Mouse (Mus musculus) myocyte (in vitro differentiated cells): ENCODE measurements around the gene Cdk5r2. TPM values are rescaled to one million over a fixed set of nuclear protein-coding genes. Genes with fewer than 3 reads are reported as not detected.
A peak's percentile ranks its signal among the peaks of the same experiment; 100 is the strongest.

Experiments used
- H3K27me3 ChIP-seq: one replicate; pipeline ENCODE4 v1.6.1; 2011; ENCODE audit not compliant: control insufficient read depth, insufficient read depth, insufficient read length
- H3K36me3 ChIP-seq: one replicate; pipeline ENCODE4 v1.6.1; 2011; ENCODE audit not compliant: control insufficient read depth, insufficient read depth
- H3K4me2 ChIP-seq: one replicate; pipeline ENCODE4 v1.6.1; 2011; ENCODE audit warnings: low read depth, control low read depth
- H3K4me3 ChIP-seq: one replicate; pipeline ENCODE4 v1.5.1; 2011; ENCODE audit warnings: mild to moderate bottlenecking, control low read depth, moderate library complexity
- H3K79me2 ChIP-seq: one replicate; pipeline ENCODE4 v1.6.1; 2011; ENCODE audit not compliant: control insufficient read depth, insufficient read depth
- H3ac ChIP-seq: one replicate; pipeline ENCODE4 v1.6.1; 2011; ENCODE audit not compliant: control insufficient read depth, insufficient read length
- CEBPB ChIP-seq: IDR thresholded peaks from 2 replicates; pipeline ENCODE4 v1.6.1; 2011; ENCODE audit warnings: mild to moderate bottlenecking, moderate library complexity; ENCODE audit not compliant: poor library complexity, insufficient read depth, severe bottlenecking
- E2F4 ChIP-seq: IDR thresholded peaks from one replicate; pipeline ENCODE4 v1.6.1; 2011; ENCODE audit warnings: mild to moderate bottlenecking, control low read depth, moderate library complexity; ENCODE audit not compliant: insufficient read depth
- MAX ChIP-seq: IDR thresholded peaks from one replicate; pipeline ENCODE4 v1.6.1; 2011; ENCODE audit warnings: low read depth, mild to moderate bottlenecking, control low read depth
- MYOD1 ChIP-seq, 3 experiments: IDR thresholded peaks; one replicate each; pipeline ENCODE4 v1.6.1; 2011; ENCODE audit warnings: control low read depth in 2 of 3, low read depth in 2 of 3, mild to moderate bottlenecking in 2 of 3, moderate library complexity in 1 of 3; ENCODE audit not compliant: insufficient read length in 2 of 3, control insufficient read depth in 1 of 3
- MYOG ChIP-seq, 3 experiments: IDR thresholded peaks; one replicate each; pipeline ENCODE4 v1.6.1; 2011; ENCODE audit warnings: control low read depth in 2 of 3, low read depth in 2 of 3, mild to moderate bottlenecking in 2 of 3; ENCODE audit not compliant: insufficient read length in 2 of 3, control insufficient read depth in 1 of 3, insufficient read depth in 1 of 3
- POLR2A ChIP-seq: IDR thresholded peaks from one replicate; pipeline ENCODE4 v1.6.1; 2011; ENCODE audit warnings: low read depth, mild to moderate bottlenecking, control low read depth, moderate library complexity; ENCODE audit not compliant: insufficient read length
- POLR2AphosphoS2 ChIP-seq: IDR thresholded peaks from one replicate; pipeline ENCODE4 v1.6.1; 2011; ENCODE audit warnings: low read depth, control low read depth; ENCODE audit not compliant: insufficient read length
- REST ChIP-seq: IDR thresholded peaks from one replicate; pipeline ENCODE4 v1.6.1; 2011; ENCODE audit warnings: mild to moderate bottlenecking, control low read depth, moderate library complexity; ENCODE audit not compliant: insufficient read depth, insufficient read length
- SRF ChIP-seq: IDR thresholded peaks from one replicate; pipeline ENCODE4 v1.6.1; 2011; ENCODE audit warnings: low read depth; ENCODE audit not compliant: control insufficient read depth, insufficient read length
- TCF12 ChIP-seq: IDR thresholded peaks from one replicate; pipeline ENCODE4 v1.6.1; 2011; ENCODE audit warnings: mild to moderate bottlenecking, control low read depth; ENCODE audit not compliant: poor library complexity, insufficient read depth, severe bottlenecking
- TCF3 ChIP-seq: IDR thresholded peaks from one replicate; pipeline ENCODE4 v1.6.1; 2011; ENCODE audit warnings: low read depth, control low read depth; ENCODE audit not compliant: insufficient read length
- USF1 ChIP-seq: IDR thresholded peaks from one replicate; pipeline ENCODE4 v1.6.1; 2011; ENCODE audit warnings: low read depth, mild to moderate bottlenecking, control low read depth, moderate library complexity
- polyA plus RNA-seq: library from polyadenylated mRNA; unstranded; fragments of >200 nt; fragmentation: generic; extraction: Trizol; gene quantifications from one replicate; pipeline ENCODE4 v1.2.1, GENCODE M21; 2012; ENCODE audit warnings: missing spikeins

Cdk5r2 gene
- polyA plus RNA-seq, 1 experiment = 0.05 TPM

DNA sequence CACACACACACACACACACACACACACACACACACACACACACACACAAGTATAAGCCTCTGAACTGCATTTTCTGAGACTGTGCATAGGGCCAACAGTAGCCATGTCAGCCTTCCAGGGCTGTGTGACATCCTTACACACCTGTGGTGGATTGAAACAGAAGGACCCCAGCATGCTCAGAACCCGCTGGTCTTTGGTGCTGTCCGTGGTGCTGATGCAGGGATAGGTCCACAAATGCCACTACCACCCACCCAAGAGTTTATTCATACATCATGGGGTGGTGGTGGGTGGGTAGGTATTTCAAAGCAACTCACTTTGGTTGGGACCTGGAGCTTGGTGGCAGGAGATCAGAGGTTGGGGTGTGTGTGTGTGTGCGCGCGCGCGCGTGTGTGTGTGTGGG, 36.8 kb downstream of the Cdk5r2 start:
- H3K36me3 ChIP-seq = no peaks in the 10 kb centered on the region
- H3ac ChIP-seq = no peak overlapping the region
- H3K4me2 ChIP-seq = no peak overlapping the region
- no peak overlapping the region for H3K4me3 ChIP-seq
- H3K79me2 ChIP-seq = no peaks in the 10 kb centered on the region
- H3K27me3 ChIP-seq = peaks cover 36% of the 10 kb centered on the region
- peak; percentile 87 for TF ChIP-seq REST
- TF ChIP-seq MYOG (IDR thresholded peaks at IDR 0.05; ENCODE audit: control insufficient read depth in 1 of 3, insufficient read depth in 1 of 3, insufficient read length in 2 of 3, low read depth in 2 of 3) = no peak

DNA sequence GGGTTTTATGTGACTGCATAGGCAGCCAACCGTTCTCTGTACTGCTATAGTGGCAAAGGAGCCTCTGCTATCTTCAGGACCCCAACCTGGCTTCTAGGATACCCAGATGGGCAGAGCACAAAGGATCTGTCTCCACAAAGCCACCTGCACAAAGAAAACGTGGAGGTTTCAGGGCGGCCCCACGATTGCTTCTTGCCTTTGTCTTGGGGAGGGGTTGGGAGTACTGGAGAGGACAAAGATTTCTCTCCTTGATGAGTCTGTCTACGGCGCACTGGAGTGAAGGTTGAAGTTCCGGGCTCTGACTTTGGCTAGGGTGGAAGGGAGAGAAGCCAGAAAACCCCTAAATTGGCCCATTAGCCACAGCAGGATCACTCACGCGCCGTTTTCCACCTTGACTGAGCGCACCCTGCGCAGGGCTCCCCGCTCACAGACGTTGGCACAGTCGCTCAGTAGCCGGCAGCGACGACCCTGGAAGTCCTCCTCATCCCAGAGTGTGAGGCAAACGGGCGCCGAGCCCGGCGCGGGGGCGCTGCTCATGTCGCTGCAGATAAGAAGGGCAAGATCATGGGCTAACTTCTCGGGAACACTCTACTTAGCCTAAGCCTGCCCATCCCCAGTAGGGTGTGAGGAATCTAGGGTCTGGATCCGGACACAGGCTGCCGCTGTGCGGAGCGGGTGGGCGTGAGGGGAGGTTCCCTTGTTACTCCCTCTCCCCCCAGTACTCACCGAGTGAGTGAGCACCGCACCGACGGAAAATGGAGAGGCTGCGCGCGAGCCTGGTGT, 37.8 kb downstream of the Cdk5r2 start:
- no peaks in the 10 kb centered on the region for H3K79me2 ChIP-seq
- H3K4me2 ChIP-seq = no peak overlapping the region
- no peaks in the 10 kb centered on the region for H3K36me3 ChIP-seq
- H3K27me3 ChIP-seq = peaks cover 43% of the 10 kb centered on the region
- H3ac ChIP-seq = no peak overlapping the region
- no peak overlapping the region for H3K4me3 ChIP-seq
- TF ChIP-seq POLR2AphosphoS2 = no peak
- no peak for TF ChIP-seq MYOD1 (IDR thresholded peaks at IDR 0.05; ENCODE audit: control insufficient read depth in 1 of 3, insufficient read length in 2 of 3, low read depth in 2 of 3)
- no peak for TF ChIP-seq CEBPB
- no peak for TF ChIP-seq E2F4
- no peak for TF ChIP-seq MAX
- no peak for TF ChIP-seq MYOG (IDR thresholded peaks at IDR 0.05; ENCODE audit: control insufficient read depth in 1 of 3, insufficient read depth in 1 of 3, insufficient read length in 2 of 3, low read depth in 2 of 3)
- TF ChIP-seq USF1 = no peak
- TF ChIP-seq TCF3 = no peak
- no peak for TF ChIP-seq POLR2A
- TF ChIP-seq REST = no peak
- no peak for TF ChIP-seq TCF12
- TF ChIP-seq SRF = no peak

DNA sequence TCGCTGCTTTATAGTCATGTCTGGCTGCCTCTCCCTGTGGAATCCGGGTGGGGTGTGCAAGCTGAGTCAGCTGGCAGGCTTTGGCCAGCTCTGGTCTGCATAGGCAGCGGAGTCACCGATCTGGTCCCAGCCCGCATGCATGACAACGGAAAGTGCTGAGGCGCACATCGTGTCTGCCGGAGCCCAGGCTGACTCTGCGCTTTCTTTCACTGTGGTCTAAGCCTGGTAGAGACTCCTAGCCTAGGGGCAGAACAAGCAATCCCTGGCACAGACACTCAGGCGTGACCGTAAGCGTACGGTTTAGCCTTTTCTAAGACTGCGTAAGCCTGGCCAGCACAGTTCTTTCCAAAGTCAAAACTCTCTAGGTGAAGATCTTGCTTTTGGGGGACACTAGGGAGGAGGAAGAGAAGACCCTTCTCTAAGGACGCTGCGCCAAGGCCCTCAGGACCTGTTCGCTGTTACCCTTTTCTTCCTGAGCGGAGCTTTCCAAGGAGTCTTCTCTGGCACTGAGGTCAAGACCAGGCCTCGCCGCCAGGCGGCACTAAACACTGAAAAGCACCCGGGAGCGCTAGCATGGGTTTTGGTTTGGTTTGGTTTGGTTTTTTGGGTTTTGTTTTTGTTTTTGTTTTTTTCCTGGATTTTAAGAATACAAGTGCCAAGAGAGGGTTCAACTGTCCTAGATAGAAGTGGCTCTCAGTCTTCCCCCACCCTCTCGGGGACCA, 38.6 kb downstream of the Cdk5r2 start, which contains the start of gene Cryba2:
Gene Cryba2, minus strand, starts transcription at position 10 of the 722 bp plus-strand sequence.
- Histone ChIP-seq H3K27me3 (peaks cover 50% of the 10 kb centered on the region), H3K79me2 (no peaks in the 10 kb centered on the region), H3ac (no peak within 1 kb of the TSS), H3K36me3 (no peaks in the 10 kb centered on the region), H3K4me3 (no peak within 1 kb of the TSS), H3K4me2 (no peak within 1 kb of the TSS)
- TF ChIP-seq USF1 (no peak), TCF3 (no peak), MAX (no peak), MYOD1 (IDR thresholded peaks at IDR 0.05; ENCODE audit: control insufficient read depth in 1 of 3, insufficient read length in 2 of 3, low read depth in 2 of 3) (no peak), POLR2AphosphoS2 (no peak), CEBPB (no peak), POLR2A (no peak)

DNA sequence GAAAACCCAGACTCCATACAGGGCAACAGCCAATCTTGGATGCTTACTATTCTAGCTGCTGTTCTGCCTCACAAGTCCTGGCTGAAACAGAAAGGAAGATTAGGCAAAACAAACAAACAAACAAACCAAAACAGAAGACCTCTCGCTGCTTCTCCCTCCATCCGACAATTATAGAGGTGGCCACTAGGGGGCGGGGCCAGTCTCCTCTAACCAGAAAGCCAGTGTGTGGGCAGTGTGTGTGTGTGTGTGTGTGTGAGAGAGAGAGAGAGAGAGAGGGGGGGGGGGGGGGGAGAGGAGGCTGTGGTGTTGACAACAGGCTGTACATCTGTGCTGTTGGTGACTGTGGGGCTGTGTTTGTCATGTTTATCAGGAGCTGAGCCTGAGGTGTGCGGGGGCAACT, 40.2 kb downstream of the Cdk5r2 start:
- H3K4me2 ChIP-seq = no peak overlapping the region
- no peak for TF ChIP-seq CEBPB
- TF ChIP-seq SRF = no peak
- no peak for TF ChIP-seq POLR2AphosphoS2
- TF ChIP-seq MAX = no peak
- TF ChIP-seq POLR2A = no peak
- no peak for TF ChIP-seq E2F4
- TF ChIP-seq REST = no peak
- no peak for TF ChIP-seq MYOD1 (IDR thresholded peaks at IDR 0.05; ENCODE audit: control insufficient read depth in 1 of 3, insufficient read length in 2 of 3, low read depth in 2 of 3)
- TF ChIP-seq USF1 = no peak
- TF ChIP-seq TCF12 = no peak
- no peak for TF ChIP-seq TCF3
- no peak for TF ChIP-seq MYOG (IDR thresholded peaks at IDR 0.05; ENCODE audit: control insufficient read depth in 1 of 3, insufficient read depth in 1 of 3, insufficient read length in 2 of 3, low read depth in 2 of 3)
- no peaks in the 10 kb centered on the region for H3K79me2 ChIP-seq
- no peak overlapping the region for H3K4me3 ChIP-seq
- peaks cover 63% of the 10 kb centered on the region for H3K27me3 ChIP-seq
- H3K36me3 ChIP-seq = no peaks in the 10 kb centered on the region
- H3ac ChIP-seq = no peak overlapping the region

DNA sequence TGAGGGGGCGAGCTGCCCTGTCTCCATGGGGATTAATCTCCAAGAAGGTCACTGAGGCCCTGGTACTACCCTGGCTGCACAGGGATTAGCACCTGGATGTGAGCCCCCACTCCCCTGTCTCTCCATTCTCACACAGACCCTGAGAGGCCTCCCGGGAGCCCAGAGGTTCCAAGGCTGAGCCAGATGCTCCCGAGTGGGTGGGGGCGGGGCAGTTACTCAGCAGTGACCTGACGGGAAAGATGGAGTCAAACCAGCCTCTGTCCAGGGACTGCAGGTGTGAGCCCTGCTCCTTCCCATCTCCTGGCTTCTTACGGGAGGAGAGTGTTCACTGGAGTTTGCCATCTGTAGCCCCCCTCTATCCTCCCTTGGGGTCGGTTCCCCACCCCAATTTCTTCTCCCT, 43.2 kb downstream of the Cdk5r2 start:
- peaks cover 70% of the 10 kb centered on the region for H3K27me3 ChIP-seq
- no peak overlapping the region for H3ac ChIP-seq
- no peak overlapping the region for H3K4me2 ChIP-seq
- H3K4me3 ChIP-seq = no peak overlapping the region
- no peak for TF ChIP-seq POLR2AphosphoS2
- TF ChIP-seq E2F4 = no peak
- TF ChIP-seq MAX = no peak
- no peak for TF ChIP-seq POLR2A
- TF ChIP-seq TCF3 = no peak
- no peak for TF ChIP-seq MYOD1 (IDR thresholded peaks at IDR 0.05; ENCODE audit: control insufficient read depth in 1 of 3, insufficient read length in 2 of 3, low read depth in 2 of 3)
- TF ChIP-seq SRF = no peak
- TF ChIP-seq USF1 = no peak
- TF ChIP-seq TCF12 = no peak
- no peak for TF ChIP-seq MYOG (IDR thresholded peaks at IDR 0.05; ENCODE audit: control insufficient read depth in 1 of 3, insufficient read depth in 1 of 3, insufficient read length in 2 of 3, low read depth in 2 of 3)
- no peak for TF ChIP-seq CEBPB
- no peak for TF ChIP-seq REST
- H3K79me2 ChIP-seq = no peaks in the 10 kb centered on the region
- no peaks in the 10 kb centered on the region for H3K36me3 ChIP-seq
